Mouse (Mus musculus): ENCODE results near the gene Anapc15-ps.
A peak's percentile ranks its signal among the peaks of the same experiment; 100 is the strongest.

Gene Anapc15-ps

GRCm38 (mm10) chr10:95689833-95690232 is 16.6 kb upstream of the Anapc15-ps start:
- no peak for DNase-seq (ENCODE audit: low spot score in 2 of 2)

GRCm38 (mm10) chr10:95689058-95689457 is 15.8 kb upstream of the Anapc15-ps start:
- no peak for DNase-seq (ENCODE audit: low spot score in 2 of 2)

DNA sequence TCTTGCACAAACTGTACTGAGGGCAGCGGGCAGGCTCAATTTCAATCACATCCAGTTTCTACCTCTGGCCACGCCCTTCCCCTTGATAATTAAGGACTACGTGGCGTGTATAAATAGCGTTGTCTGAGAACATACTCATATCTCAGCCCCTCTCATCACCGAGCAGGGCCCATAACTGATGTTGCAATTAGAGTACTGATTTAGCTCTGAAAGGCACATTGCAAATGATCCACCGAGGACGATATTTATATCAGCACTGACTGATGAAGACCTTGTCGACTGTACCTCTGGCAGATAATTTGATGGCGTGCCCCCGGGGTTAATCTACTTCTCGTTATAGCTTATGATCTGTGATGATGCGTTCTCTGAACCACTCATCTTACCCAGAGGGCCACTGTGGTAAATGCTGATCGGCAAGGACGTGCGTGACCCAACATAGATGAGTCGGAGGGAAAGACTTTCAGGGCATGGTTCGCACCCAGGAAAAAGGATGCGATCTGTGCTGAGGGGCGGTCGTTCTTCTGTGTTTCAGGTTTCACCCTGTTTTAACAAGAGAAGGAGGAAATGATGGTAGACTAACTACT is 14.4 kb upstream of the Anapc15-ps start:
- no peak for DNase-seq (ENCODE audit: low spot score in 2 of 2)

GRCm38 (mm10) chr10:95686041-95686440 is 12.8 kb upstream of the Anapc15-ps start:
- no peak for DNase-seq (ENCODE audit: low spot score in 2 of 2)

DNA sequence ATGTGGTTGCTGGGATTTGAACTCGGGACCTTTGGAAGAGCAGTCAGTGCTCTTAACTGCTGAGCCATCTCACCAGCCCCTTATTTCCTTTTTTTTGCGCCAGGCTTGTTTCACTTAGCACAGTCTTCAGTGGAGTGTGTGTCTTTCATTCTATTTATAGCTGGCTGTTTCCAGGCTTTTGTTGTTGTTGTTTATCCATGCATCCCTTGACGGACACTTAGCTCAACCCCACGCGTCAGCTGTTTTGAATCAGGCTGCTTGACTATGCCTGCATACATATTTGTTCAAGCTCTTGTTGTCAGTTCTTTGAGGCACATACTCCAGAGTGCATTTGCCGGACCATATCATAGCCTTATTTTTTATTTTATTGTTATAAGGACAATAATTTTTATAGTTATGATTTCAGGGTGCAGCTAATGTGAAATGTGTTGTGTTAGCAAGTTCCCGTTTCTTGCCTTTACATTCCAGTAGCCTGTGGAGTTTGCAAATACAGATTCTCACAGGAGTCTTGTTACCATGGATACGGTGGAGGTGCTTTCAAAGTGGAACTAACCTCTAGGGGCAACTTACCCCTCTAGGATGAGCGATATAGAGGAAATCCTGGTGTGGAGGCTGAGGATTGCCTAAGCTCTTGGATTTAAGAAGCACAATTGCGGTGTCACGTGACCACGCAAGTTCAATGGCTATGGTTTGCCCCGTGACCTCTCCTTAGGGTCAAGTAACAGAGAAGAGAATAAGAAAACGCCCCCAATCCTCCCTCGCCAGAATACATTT is 11.7 kb upstream of the Anapc15-ps start:
- no peak for DNase-seq (ENCODE audit: low spot score in 2 of 2)

- DNase-seq (ENCODE audit: low spot score in 2 of 2), result no peak
Observed at GRCm38 (mm10) chr10:95684250-95684649, 11.0 kb upstream of the Anapc15-ps start.

GRCm38 (mm10) chr10:95683735-95684134 is 10.5 kb upstream of the Anapc15-ps start:
- DNase-seq (ENCODE audit: low spot score in 2 of 2), result no peak

DNA sequence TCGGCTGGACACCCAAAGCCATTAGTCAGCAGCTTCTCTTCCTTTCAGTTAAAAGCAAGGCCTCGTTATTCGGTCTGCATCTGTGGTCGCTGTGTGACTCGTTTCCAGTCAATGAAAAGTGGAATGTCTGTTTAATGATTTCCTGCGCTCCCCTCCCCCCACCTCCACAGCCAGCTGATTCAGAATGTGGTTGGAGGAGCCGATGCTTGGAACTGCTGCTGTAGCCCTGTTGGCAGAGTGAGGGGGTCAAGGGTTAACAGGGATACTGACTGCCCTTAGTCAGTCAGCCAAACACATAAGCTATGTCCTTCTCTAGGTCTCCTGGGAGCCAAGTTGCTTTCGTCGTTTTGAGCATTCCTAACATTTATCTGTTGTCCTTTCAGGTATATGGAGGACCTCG is 9.7 kb upstream of the Anapc15-ps start:
- DNase-seq (ENCODE audit: low spot score in 2 of 2), result no peak

DNA sequence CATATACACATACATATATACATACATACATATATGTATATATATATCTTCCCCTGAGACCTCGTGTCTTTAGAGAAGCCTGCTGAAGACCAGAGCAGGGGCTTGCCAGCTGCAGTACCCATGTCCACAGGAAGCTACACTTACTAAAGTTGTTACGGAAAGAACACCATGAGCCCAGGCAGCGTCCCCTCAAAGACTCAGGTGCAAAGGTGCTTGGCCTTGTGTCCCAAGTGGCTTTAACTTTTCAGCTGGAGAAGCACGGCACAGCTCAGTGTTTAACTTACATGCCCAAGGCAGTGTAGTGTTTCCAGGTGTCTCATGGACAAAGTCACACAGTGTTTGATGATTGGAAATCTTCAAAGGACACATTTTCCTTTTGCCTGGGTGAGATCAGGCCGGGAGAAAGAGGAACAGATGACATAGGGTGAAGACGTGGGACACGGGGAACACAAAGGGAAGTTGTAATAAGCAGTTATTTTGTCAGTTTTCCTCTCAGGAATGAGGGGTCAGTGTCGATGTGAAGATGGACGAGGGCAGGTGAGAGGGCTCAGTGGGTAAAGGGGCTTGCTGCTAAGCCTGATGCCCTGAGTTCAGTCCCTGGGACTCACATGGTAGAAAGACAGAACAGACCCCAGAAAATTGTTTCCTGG is 9.0 kb upstream of the Anapc15-ps start:
- no peak for DNase-seq (ENCODE audit: low spot score in 2 of 2)

- no peak for DNase-seq (ENCODE audit: low spot score in 2 of 2)
Observed at GRCm38 (mm10) chr10:95681481-95681880, 8.2 kb upstream of the Anapc15-ps start.

GRCm38 (mm10) chr10:95681058-95681440 is 7.8 kb upstream of the Anapc15-ps start:
- no peak for DNase-seq (ENCODE audit: low spot score in 2 of 2)

- no peak for DNase-seq (ENCODE audit: low spot score in 2 of 2)
Observed at GRCm38 (mm10) chr10:95680153-95681057, 7.2 kb upstream of the Anapc15-ps start.

DNA sequence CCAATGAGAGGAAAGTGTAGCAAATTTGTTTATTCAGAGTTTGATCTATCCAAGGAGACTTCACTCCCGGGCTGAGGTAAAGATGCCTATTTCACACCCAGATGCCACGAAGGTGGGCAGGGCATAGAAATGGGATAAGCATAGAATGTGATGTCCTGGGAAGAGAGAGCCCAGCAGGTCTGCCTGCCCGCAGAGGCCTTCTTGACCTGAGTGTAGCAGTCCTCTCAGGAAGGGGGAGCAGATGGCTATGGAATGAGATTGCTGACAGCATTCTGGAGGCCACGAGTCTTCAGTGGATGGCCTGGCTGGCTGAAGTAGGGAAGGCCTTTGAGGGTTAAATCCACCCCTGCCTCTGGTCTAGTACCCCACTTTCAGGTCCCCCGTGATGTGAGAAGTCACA is 5.9 kb upstream of the Anapc15-ps start:
- DNase-seq (ENCODE audit: low spot score in 2 of 2), result no peak

- DNase-seq (ENCODE audit: low spot score in 2 of 2), result no peak
Observed at GRCm38 (mm10) chr10:95678661-95679060, 5.4 kb upstream of the Anapc15-ps start.

DNA sequence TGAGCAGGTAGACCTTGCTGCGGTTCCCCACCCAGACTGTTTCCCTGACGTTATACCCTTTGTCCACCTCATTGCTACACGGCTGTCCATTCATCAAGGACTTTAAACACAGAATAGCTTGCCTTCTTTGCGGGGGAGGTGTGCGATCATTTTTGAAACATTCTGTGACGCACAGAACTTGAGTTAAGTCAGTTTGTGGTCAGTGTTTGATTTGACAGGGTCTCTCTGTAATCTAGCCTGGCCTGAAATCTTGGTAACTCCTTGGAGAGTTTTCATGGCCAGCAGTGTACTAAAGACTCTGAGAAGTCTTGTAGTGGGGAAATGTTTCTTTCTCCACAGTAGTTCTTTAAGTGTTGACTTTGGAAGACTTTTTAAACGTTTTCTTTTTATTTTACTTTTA is 5.0 kb upstream of the Anapc15-ps start:
- no peak for DNase-seq (ENCODE audit: low spot score in 2 of 2)

DNA sequence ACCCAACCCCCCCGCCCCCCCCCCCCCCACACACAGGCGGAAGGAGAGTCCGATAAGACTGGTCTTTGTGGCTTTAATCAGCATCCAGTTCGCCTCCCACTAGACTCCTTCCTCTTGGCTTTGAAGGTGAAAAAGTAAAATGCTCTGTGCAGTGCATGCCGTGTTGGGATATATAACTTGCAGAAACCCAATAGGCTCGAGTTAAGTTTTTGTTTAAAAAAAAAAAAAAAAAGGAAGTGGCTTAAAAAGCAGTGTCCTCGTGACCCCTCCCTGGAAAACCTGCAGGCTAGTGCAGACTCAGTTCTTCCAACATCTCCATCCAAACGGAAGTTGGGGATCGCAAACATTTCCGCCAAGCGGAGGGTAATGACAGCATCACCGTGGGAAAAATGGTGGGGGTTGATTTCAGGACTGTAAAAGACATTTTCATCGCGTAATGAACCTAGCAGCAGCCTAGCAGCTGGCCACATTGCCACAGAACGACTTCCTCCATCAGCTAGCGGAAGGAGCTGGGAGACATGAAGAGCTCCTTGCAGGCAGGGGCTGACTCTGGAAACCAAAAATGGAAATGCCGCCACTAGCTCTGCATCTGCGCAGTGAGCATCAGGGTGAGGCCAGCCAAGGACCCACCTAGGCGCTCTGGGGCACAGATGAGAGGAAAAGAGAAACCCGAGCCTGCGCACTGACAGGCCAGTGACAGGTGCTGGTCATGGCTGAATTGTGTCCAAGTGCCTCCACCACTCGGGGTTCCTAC is 4.3 kb upstream of the Anapc15-ps start:
- peak; percentile 77 to 78 for DNase-seq (ENCODE audit: low spot score in 2 of 2)

DNA sequence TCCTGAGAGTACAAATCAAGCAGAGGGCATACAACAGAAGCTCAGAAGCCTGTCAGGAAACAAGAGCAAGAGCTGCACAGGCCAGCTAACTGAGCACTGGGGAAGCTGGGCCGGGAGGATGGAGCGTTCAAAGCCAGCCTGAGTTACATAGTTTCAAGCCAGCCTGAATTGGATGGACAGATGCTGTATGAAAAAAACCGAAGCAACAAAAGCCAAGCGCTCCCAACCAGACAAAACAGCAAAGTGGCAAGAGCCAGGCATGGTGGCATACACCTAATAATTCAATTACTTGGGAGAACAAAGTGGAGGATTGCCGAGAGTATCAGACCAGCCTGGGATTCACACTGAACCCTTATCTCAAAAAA is 3.7 kb upstream of the Anapc15-ps start:
- no peak for DNase-seq (ENCODE audit: low spot score in 2 of 2)

GRCm38 (mm10) chr10:95676387-95676786 is 3.1 kb upstream of the Anapc15-ps start:
- no peak for DNase-seq (ENCODE audit: low spot score in 2 of 2)

DNA sequence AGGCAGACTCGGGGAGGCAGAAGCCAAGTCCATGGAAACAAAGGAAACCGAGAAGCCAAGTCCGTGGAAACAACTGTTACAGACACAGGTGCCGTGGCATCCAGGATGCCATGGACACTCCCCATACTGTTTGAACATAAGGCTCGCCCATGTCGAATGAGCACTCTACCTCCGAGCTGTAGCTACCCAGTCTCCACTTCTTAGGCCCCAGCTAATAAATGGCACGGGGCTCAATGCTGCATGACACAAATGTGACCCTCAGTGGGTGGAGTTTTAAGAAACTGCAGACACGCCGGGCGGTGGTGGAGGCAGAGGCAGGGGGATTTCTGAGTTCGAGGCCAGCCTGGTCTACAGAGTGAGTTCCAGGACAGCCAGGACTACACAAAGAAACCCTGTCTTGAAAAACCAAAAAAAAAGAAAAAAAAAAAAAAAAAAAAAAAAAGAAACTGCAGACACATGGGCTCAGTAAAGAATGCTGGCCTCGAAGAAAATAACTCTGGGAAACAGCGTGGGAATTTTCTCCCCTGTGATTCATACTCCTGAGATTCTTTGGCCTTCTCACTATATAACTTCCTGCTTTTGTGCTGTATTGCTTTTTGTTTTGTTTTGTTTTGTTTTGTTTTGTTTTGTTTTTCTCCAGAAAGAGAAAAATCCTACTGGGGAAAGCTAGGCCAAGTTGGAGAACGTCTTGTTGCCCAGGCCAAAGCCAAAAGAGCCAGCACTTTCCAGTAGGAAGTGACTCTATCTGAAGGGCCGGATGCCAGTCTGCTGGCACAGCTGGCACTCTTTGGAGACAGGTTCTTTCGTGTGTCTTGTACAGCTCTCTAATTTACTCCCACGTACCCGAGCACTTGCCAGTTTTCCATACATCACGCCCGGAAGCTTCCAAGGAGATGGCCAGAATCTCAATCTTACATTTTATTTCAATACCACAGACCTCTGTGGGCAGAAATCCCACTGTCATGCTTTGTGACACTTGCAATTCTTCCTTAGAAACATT is 2.2 kb downstream of the Anapc15-ps start:
- no peak for DNase-seq (ENCODE audit: low spot score in 2 of 2)

GRCm38 (mm10) chr10:95669872-95670271 is 3.4 kb downstream of the Anapc15-ps start:
- DNase-seq (ENCODE audit: low spot score in 2 of 2), result no peak

Data from spleen, postnatal 36 days (tissue).